Mouse (Mus musculus): Measurements from ENCODE around the gene Synpr. TPM values are rescaled to one million over a fixed set of nuclear protein-coding genes. Genes with fewer than 3 reads are reported as not detected.
"Not testable (repeated sequence)": the region's sequence is repeated elsewhere in the genome, so short reads cannot be mapped to it uniquely, and the experiment has no call there.

Synpr gene
- not detected in 2 replicates for polyA plus RNA-seq (2012; ENCODE audit: insufficient read depth, low replicate concordance)

- H3K4me1 ChIP-seq: no peaks in the 10 kb centered on the region
- no peak within 1 kb of the TSS for H3K4me3 ChIP-seq (replicated peaks)
- no peaks in the 10 kb centered on the region for H3K27me3 ChIP-seq (replicated peaks)
- peaks cover 5% of the 10 kb centered on the region; the same call in 1 of the 2 replicates for H3K9me3 ChIP-seq
- TF ChIP-seq FLI1 (IDR thresholded peaks at IDR 0.05; ENCODE audit: low read length): no peak
- TF ChIP-seq GATA1 (IDR thresholded peaks at IDR 0.05; ENCODE audit: borderline replicate concordance, low read length): no peak
- H3K36me3 ChIP-seq (replicated peaks; ENCODE audit: low read length): no peaks in the 10 kb centered on the region
Measured at GRCm38 (mm10) chr14:13284091-13284844, at the start of gene Synpr. Gene Synpr, plus strand, starts transcription at chr14:13284780.

DNA sequence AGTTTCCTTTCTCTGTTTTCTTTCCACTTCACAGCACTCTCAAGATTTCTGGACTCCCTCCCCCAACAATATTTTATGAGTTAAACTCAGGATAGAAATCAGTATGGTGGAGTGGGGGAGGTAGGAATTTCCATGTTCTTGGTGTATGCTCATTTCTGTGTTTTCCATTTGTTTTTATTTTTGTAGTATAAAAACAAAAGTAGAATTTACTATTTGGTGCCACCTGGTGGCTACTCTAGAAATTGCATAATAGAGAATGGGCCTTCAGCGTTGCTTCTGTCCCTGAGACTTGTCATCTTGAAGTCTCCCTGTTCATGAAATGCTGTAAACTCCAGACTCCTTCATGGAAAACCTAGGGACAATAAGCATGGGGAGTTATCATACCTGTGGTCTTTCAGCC lies 47.7 kb upstream of the Synpr start:
- Histone ChIP-seq H3K4me1 (no peaks in the 10 kb centered on the region), H3K36me3 (replicated peaks; ENCODE audit: low read length) (no peaks in the 10 kb centered on the region), H3K27me3 (replicated peaks) (no peaks in the 10 kb centered on the region), H3K9me3 (no peaks in the 10 kb centered on the region), H3K4me3 (replicated peaks) (no peak overlapping the region)
- TF ChIP-seq GATA1 (IDR thresholded peaks at IDR 0.05; ENCODE audit: borderline replicate concordance, low read length) (no peak), FLI1 (IDR thresholded peaks at IDR 0.05; ENCODE audit: low read length) (no peak)

- no peak overlapping the region for H3K4me3 ChIP-seq (replicated peaks)
- H3K27me3 ChIP-seq (replicated peaks): no peaks in the 10 kb centered on the region
- TF ChIP-seq GATA1 (IDR thresholded peaks at IDR 0.05; ENCODE audit: borderline replicate concordance, low read length) (no peak), FLI1 (IDR thresholded peaks at IDR 0.05; ENCODE audit: low read length) (no peak)
- H3K36me3 ChIP-seq (replicated peaks; ENCODE audit: low read length): no peaks in the 10 kb centered on the region
- no peaks in the 10 kb centered on the region for H3K4me1 ChIP-seq
- H3K9me3 ChIP-seq: no peaks in the 10 kb centered on the region; the same call in 1 of the 2 replicates
Measured at GRCm38 (mm10) chr14:13247431-13247830, 37.1 kb upstream of the Synpr start.

DNA sequence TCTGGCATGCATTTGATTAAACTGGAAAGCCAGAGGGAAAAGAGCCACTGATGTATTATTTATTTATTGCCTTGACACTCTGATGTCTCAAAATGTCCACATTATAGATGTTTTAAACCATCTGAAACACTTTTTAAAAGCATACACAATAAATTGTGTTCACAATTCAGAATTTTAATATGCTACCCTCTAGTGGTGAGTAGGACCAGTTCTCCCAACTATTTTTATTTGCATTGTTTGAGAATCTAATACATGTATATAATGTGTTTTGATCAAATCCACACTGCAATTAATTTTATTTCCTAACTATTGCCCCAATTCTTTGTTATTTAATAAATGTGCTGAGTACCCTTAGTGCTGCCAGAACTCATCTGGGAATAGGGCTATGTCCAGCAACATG lies 35.2 kb upstream of the Synpr start:
- no peaks in the 10 kb centered on the region for H3K4me1 ChIP-seq
- H3K4me3 ChIP-seq (replicated peaks): no peak overlapping the region
- no peak for TF ChIP-seq GATA1 (IDR thresholded peaks at IDR 0.05; ENCODE audit: borderline replicate concordance, low read length)
- TF ChIP-seq FLI1 (IDR thresholded peaks at IDR 0.05; ENCODE audit: low read length): no peak
- H3K36me3 ChIP-seq (replicated peaks; ENCODE audit: low read length): no peaks in the 10 kb centered on the region
- no peaks in the 10 kb centered on the region for H3K27me3 ChIP-seq (replicated peaks)
- H3K9me3 ChIP-seq: peaks cover 6% of the 10 kb centered on the region; the same call in 1 of the 2 replicates

GRCm38 (mm10) chr14:13252594-13252993 lies 32.0 kb upstream of the Synpr start:
- H3K36me3 ChIP-seq (replicated peaks; ENCODE audit: low read length): no peaks in the 10 kb centered on the region
- H3K27me3 ChIP-seq (replicated peaks): no peaks in the 10 kb centered on the region
- no peak overlapping the region for H3K4me3 ChIP-seq (replicated peaks)
- TF ChIP-seq GATA1 (IDR thresholded peaks at IDR 0.05; ENCODE audit: borderline replicate concordance, low read length) (no peak), FLI1 (IDR thresholded peaks at IDR 0.05; ENCODE audit: low read length) (no peak)
- H3K9me3 ChIP-seq: peaks cover 6% of the 10 kb centered on the region; the same call in 1 of the 2 replicates
- H3K4me1 ChIP-seq: no peaks in the 10 kb centered on the region

DNA sequence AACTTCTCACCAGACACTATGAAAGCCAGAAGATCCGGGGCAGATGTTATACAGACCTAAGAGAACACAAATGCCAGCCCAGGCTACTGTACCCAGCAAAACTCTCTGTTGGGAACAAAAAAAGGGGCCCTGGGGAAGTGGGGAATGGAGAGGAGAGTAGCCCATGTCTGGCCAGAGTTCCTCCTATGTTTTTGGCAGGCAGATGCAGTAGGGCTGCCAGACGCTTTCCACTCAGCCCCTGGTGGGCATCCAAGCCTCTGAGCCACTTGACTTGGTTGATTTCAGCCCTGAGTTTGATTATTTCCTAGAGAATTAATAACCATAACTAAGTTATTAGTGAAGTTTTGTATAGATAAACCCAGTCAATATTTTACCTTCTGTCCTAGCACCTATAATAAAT lies 29.8 kb upstream of the Synpr start:
- H3K27me3 ChIP-seq (replicated peaks); H3K9me3 ChIP-seq; H3K4me3 ChIP-seq (replicated peaks); H3K36me3 ChIP-seq (replicated peaks; ENCODE audit: low read length); H3K4me1 ChIP-seq: not testable (repeated sequence)

GRCm38 (mm10) chr14:13262406-13262805 lies 22.2 kb upstream of the Synpr start:
- no peaks in the 10 kb centered on the region for H3K27me3 ChIP-seq (replicated peaks)
- no peaks in the 10 kb centered on the region for H3K4me1 ChIP-seq
- H3K36me3 ChIP-seq (replicated peaks; ENCODE audit: low read length): no peaks in the 10 kb centered on the region
- H3K4me3 ChIP-seq (replicated peaks): no peak overlapping the region
- no peak for TF ChIP-seq FLI1 (IDR thresholded peaks at IDR 0.05; ENCODE audit: low read length)
- no peak for TF ChIP-seq GATA1 (IDR thresholded peaks at IDR 0.05; ENCODE audit: borderline replicate concordance, low read length)
- no peaks in the 10 kb centered on the region for H3K9me3 ChIP-seq

DNA sequence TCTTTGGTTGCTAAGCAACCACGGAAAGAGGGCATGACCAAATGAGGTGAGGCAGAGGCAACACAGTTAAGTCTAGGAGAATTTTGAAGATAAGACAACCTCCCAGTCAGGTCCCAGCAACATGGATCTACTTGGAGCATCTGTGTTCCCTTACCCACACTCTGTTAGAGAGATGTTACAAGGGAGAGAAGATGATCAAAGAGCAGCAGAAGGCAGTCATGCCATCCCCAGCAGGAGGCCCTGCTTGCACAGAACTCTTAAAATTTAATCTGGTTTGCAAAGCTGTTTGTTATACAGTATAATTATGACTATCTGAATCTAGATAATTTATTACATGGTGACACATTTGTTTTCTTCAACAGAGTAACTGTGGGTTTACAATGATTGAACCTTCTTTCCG lies 18.2 kb upstream of the Synpr start:
- no peaks in the 10 kb centered on the region for H3K36me3 ChIP-seq (replicated peaks; ENCODE audit: low read length)
- H3K4me3 ChIP-seq (replicated peaks): no peak overlapping the region
- TF ChIP-seq GATA1 (IDR thresholded peaks at IDR 0.05; ENCODE audit: borderline replicate concordance, low read length): no peak
- no peak for TF ChIP-seq FLI1 (IDR thresholded peaks at IDR 0.05; ENCODE audit: low read length)
- no peaks in the 10 kb centered on the region for H3K4me1 ChIP-seq
- no peaks in the 10 kb centered on the region for H3K27me3 ChIP-seq (replicated peaks)
- H3K9me3 ChIP-seq: no peaks in the 10 kb centered on the region

DNA sequence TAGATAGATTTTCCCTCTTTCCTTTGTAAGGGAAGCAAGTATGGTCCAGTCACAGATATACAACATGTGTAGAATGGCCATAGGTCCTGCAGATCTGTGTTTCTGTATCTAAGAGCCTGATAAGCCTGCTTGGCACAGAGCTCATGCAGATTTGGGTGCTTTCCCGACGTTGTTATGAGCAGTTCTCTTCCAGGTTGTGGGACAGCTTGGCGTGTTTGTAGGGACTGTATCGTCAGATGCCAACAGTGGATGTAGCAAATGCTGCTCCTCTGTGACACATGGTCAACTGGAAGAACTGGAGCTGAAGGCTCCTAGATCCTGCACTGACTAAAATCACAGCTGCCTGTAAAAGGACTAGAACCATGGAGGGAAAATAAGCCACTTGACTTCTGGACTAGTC lies 17.4 kb upstream of the Synpr start:
- no peak overlapping the region for H3K4me3 ChIP-seq (replicated peaks)
- no peaks in the 10 kb centered on the region for H3K36me3 ChIP-seq (replicated peaks; ENCODE audit: low read length)
- no peaks in the 10 kb centered on the region for H3K4me1 ChIP-seq
- TF ChIP-seq FLI1 (IDR thresholded peaks at IDR 0.05; ENCODE audit: low read length): no peak
- no peak for TF ChIP-seq GATA1 (IDR thresholded peaks at IDR 0.05; ENCODE audit: borderline replicate concordance, low read length)
- H3K9me3 ChIP-seq: no peaks in the 10 kb centered on the region
- no peaks in the 10 kb centered on the region for H3K27me3 ChIP-seq (replicated peaks)

DNA sequence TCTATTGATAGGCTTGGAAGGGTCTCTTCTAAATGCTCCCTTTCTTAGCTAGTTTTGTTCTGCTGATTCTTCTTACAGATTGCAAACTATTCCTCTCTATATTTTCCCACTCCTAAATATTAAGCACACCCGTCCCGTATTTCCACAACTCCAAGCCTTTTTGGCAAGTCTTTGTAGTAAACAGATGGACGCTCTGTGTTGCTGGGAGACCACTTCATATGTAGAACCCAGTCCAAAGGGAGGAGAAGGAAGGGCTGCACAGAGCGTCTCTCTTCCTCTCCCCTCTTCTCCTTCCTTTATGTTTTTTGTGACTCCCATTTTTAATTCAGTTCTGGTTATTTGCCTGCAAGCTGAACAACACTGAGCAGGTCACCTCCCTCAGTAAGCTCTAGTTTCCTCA lies 1.4 kb upstream of the Synpr start:
- Histone ChIP-seq H3K9me3 (peaks cover 5% of the 10 kb centered on the region; the same call in 1 of the 2 replicates), H3K36me3 (replicated peaks; ENCODE audit: low read length) (no peaks in the 10 kb centered on the region), H3K4me3 (replicated peaks) (no peak overlapping the region), H3K4me1 (no peaks in the 10 kb centered on the region), H3K27me3 (replicated peaks) (no peaks in the 10 kb centered on the region)
- no peak for TF ChIP-seq FLI1 (IDR thresholded peaks at IDR 0.05; ENCODE audit: low read length)

- no peak overlapping the region for H3K4me3 ChIP-seq (replicated peaks)
- no peak for TF ChIP-seq FLI1 (IDR thresholded peaks at IDR 0.05; ENCODE audit: low read length)
- no peak for TF ChIP-seq GATA1 (IDR thresholded peaks at IDR 0.05; ENCODE audit: borderline replicate concordance, low read length)
- H3K4me1 ChIP-seq: no peaks in the 10 kb centered on the region
- no peaks in the 10 kb centered on the region for H3K27me3 ChIP-seq (replicated peaks)
- H3K9me3 ChIP-seq: peaks cover 5% of the 10 kb centered on the region; the same call in 1 of the 2 replicates
- no peaks in the 10 kb centered on the region for H3K36me3 ChIP-seq (replicated peaks; ENCODE audit: low read length)
Measured at GRCm38 (mm10) chr14:13284845-13285198, 242 bp downstream of the Synpr start.
